ENCODE assay signal across 17 mouse cellular contexts in the genomic region with DNA sequence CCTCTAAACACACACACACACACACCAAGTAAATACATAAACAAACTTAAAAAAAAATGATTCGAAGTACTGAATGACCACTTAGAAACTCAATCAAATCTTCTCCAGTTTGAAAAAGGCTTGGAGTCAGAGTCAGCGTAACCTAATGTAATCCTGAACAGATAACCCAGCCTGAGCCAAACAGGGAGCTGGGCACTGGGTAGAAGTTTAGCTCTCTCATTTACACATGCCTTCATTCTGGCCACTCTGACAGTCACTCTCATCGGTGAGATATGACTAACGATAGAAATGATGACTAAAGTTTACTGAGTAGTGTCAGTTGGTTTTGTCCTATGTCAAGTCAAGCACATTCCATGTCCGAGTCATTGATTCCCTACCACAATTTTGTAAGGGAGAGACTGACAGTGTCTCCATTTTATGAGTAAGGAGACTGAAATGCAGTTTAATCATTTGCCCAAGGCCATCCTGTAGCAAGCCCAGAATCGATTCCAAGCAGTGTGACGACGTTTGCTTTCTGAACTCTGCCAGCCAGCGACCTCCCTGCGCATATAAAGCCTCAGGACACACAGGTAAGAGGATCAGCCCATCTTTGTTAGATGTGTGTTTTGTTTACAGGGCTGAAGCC. TPM values are rescaled to one million over a fixed set of nuclear protein-coding genes. Genes with fewer than 3 reads are reported as not detected.
DNase-seq lines count a peak whose midpoint lies in the region; ATAC-seq and TF ChIP-seq lines count a peak whose summit lies in the region.
"Had no signal": no experiment of that assay in that cellular context is flagged by ENCODE, and none has a peak within 500 bp of the region (broad histone marks: within the 10 kb centered on the region; RNA-seq: fewer than 3 reads in every experiment).

No protein-coding gene starts in this region.

- peaks cover 46% of the 10 kb centered on the region for H3K36me3 ChIP-seq in heart, embryonic 13.5 days
- peaks cover 8% of the 10 kb centered on the region; the same call in 1 of the 2 replicates for H3K36me3 ChIP-seq in forebrain, postnatal 0 days (ENCODE audit: insufficient read depth)
- peaks cover 35% of the 10 kb centered on the region for H3K36me3 ChIP-seq in heart, embryonic 12.5 days
- H3K36me3 ChIP-seq: liver, embryonic 15.5 days had no signal

- no peaks in the 10 kb centered on the region for H3K9me3 ChIP-seq in heart, embryonic 13.5 days
- H3K9me3 ChIP-seq in forebrain, postnatal 0 days (ENCODE audit: low read length), result no peaks in the 10 kb centered on the region
- no peaks in the 10 kb centered on the region for H3K9me3 ChIP-seq in heart, embryonic 12.5 days (replicated peaks)
- H3K9me3 ChIP-seq: forebrain, embryonic 13.5 days; hindbrain, embryonic 10.5 days; liver, embryonic 15.5 days had no signal

- peaks cover 12% of the 10 kb centered on the region for H3K4me1 ChIP-seq in heart, embryonic 13.5 days
- H3K4me1 ChIP-seq in forebrain, postnatal 0 days (ENCODE audit: insufficient read depth), result peaks cover 6% of the 10 kb centered on the region
- peaks cover 5% of the 10 kb centered on the region for H3K4me1 ChIP-seq in heart, embryonic 12.5 days (replicated peaks)

- no peak overlapping the region for H3K4me2 ChIP-seq in heart, embryonic 13.5 days
- no peak overlapping the region for H3K4me2 ChIP-seq in forebrain, postnatal 0 days (ENCODE audit: low read depth)
- no peak overlapping the region for H3K4me2 ChIP-seq in heart, embryonic 12.5 days
- H3K4me2 ChIP-seq: forebrain, embryonic 13.5 days; liver, embryonic 15.5 days had no signal

- H3K27ac ChIP-seq in heart, embryonic 13.5 days (replicated peaks), result no peak overlapping the region
- no peak overlapping the region for H3K27ac ChIP-seq in forebrain, postnatal 0 days (ENCODE audit: low read depth, low read length)
- H3K27ac ChIP-seq in heart, embryonic 12.5 days (ENCODE audit: poor library complexity, severe bottlenecking), result no peak overlapping the region
- H3K27ac ChIP-seq: forebrain, embryonic 13.5 days; hindbrain, embryonic 10.5 days; liver, embryonic 15.5 days had no signal

- 0 out of 2 replicates have a peak overlapping the region, but pooled peaks have one; percentile 44 for H3K9ac ChIP-seq in heart, embryonic 13.5 days
- H3K9ac ChIP-seq in forebrain, postnatal 0 days, result no peak overlapping the region
- no peak overlapping the region for H3K9ac ChIP-seq in heart, embryonic 12.5 days
- H3K9ac ChIP-seq: forebrain, embryonic 13.5 days; liver, embryonic 15.5 days had no signal

- no peaks in the 10 kb centered on the region for H3K27me3 ChIP-seq in heart, embryonic 13.5 days (replicated peaks)
- H3K27me3 ChIP-seq in forebrain, postnatal 0 days (ENCODE audit: insufficient read depth, low read length), result no peaks in the 10 kb centered on the region
- no peaks in the 10 kb centered on the region for H3K27me3 ChIP-seq in heart, embryonic 12.5 days (replicated peaks)
- H3K27me3 ChIP-seq: forebrain, embryonic 13.5 days; liver, embryonic 15.5 days had no signal

- DNase-seq in heart, postnatal 4 days, result no peak
- peak; percentile 19 for DNase-seq in 416B (ENCODE audit: low read depth)
- DNase-seq in adrenal gland, postnatal 36 days, result peak; percentile 56 to 61
- peak; percentile 50 for DNase-seq in kidney, postnatal 14 days
- DNase-seq in forebrain, postnatal 0 days, result no peak
- no peak for DNase-seq in left cerebral cortex, adult 11 months (ENCODE audit: low spot score)
- DNase-seq: cerebellum, postnatal 10 days; embryo, embryonic 11 days; lung, postnatal 10 days; thymus, postnatal 4 days had no signal

- no peak for ATAC-seq in heart, embryonic 13.5 days (ENCODE audit: extremely low read depth, insufficient number of reproducible peaks, low FRiP score, low TSS enrichment)
- no peak for ATAC-seq in forebrain, postnatal 0 days
- ATAC-seq in heart, embryonic 12.5 days (ENCODE audit: insufficient number of reproducible peaks, low FRiP score), result no peak
- ATAC-seq: forebrain, embryonic 13.5 days; inflammation-experienced regulatory T-cells, adult 6 months; midbrain, embryonic 16.5 days had no signal

- no peak overlapping the region for H3K4me3 ChIP-seq in heart, embryonic 13.5 days
- no peak overlapping the region for H3K4me3 ChIP-seq in forebrain, postnatal 0 days (ENCODE audit: low read depth, low read length)
- H3K4me3 ChIP-seq in heart, embryonic 12.5 days, result no peak overlapping the region
- H3K4me3 ChIP-seq: forebrain, embryonic 13.5 days; hindbrain, embryonic 10.5 days; liver, embryonic 15.5 days had no signal

- TF ChIP-seq CTCF in forebrain, postnatal 0 days (IDR thresholded peaks at IDR 0.05; ENCODE audit: low read depth), result no peak

- 78% methylated on average over 10 of the region's 10 CpGs for WGBS in heart, embryonic 13.5 days
- WGBS in forebrain, postnatal 0 days, result 88% methylated on average over 10 of the region's 10 CpGs
- 83% methylated on average over 10 of the region's 10 CpGs for WGBS in heart, embryonic 12.5 days

RNA-seq across cellular contexts. Expression of gene Adcy9, which starts 57.4 kb away (rescaled TPM):
- polyA plus RNA-seq in heart, embryonic 13.5 days (2015; fragmentation: Nextera tagmentation; extraction: Ambion mirVana), result 0.96 and 0.98 TPM in 2 replicates
- 10 to 100 TPM; 15.2 to 18.0 TPM for total RNA-seq in heart, postnatal 4 days (2021)
- total RNA-seq in adrenal gland, postnatal 36 days (2021), result 10 to 100 TPM; 55.5 to 76.6 TPM
- 18.0 and 19.9 TPM in 2 replicates for total RNA-seq in forebrain, postnatal 0 days (2014; rRNA removed)
- polyA plus RNA-seq in forebrain, postnatal 0 days (2015; fragmentation: Nextera tagmentation; extraction: Ambion mirVana), result 2.4 and 3.8 TPM in 2 replicates
- 0.88 and 1.4 TPM in 2 replicates for polyA plus RNA-seq in heart, embryonic 12.5 days (2016; fragmentation: Nextera tagmentation; extraction: Ambion mirVana)

Comparison
In these comparisons a context has a peak if more than half of its experiments do, and no peak if none do; other contexts are left out.
1. DNase-seq: peak in 416B (single experiment), adrenal gland, postnatal 36 days (2 of 2) and kidney, postnatal 14 days (single experiment); none in heart, postnatal 4 days (single experiment), forebrain, postnatal 0 days (single experiment) and left cerebral cortex, adult 11 months (single experiment).